Mouse (Mus musculus): Measurements from ENCODE around the gene Gm45799. TPM values are rescaled to one million over a fixed set of nuclear protein-coding genes. Genes with fewer than 3 reads are reported as not detected.

Gm45799 gene
- 16.1 and 51.9 TPM in 2 replicates for total RNA-seq (2014; rRNA removed)
- polyA plus RNA-seq (2015; fragmentation: Nextera tagmentation; extraction: Ambion mirVana) = 25.1 and 33.3 TPM in 2 replicates

GRCm38 (mm10) chr7:105640233-105640893 lies at the start of gene Gm45799, which contains the start of gene Arfip2:
Gene Gm45799 (plus strand): TSS chr7:105640552.
Gene Arfip2 (minus strand): TSS chr7:105640416.
- ATAC-seq (peak; percentile 96), DNase-seq (ENCODE audit: low spot score) (peak; percentile 99)
- no peaks in the 10 kb centered on the region for H3K27me3 ChIP-seq (ENCODE audit: insufficient read depth, low read length)
- H3K36me3 ChIP-seq (ENCODE audit: insufficient read depth, low read length) = peaks cover 25% of the 10 kb centered on the region
- H3K9me3 ChIP-seq (ENCODE audit: low read length) = no peaks in the 10 kb centered on the region
- 0 out of 2 replicates have a peak, but pooled peaks cover 7% of the 10 kb centered on the region for H3K4me1 ChIP-seq (ENCODE audit: insufficient read depth, low read length)
- no peak for TF ChIP-seq CTCF (IDR thresholded peaks at IDR 0.05; ENCODE audit: low read depth)
- peak within 1 kb of the TSS; percentile 70 for H3K9ac ChIP-seq (replicated peaks; ENCODE audit: low read length)
- peak within 1 kb of the TSS; percentile 56 for H3K4me3 ChIP-seq (ENCODE audit: low read length)
- peak within 1 kb of the TSS; percentile 99 for H3K4me2 ChIP-seq (ENCODE audit: low read depth, low read length)
- WGBS = 1% methylated on average over 45 of the region's 45 CpGs
- H3K27ac ChIP-seq = peak within 1 kb of the TSS; percentile 89

- no peak overlapping the region for H3K27ac ChIP-seq
- 35% methylated on average over 9 of the region's 9 CpGs for WGBS
- no peaks in the 10 kb centered on the region for H3K9me3 ChIP-seq (ENCODE audit: low read length)
- H3K4me3 ChIP-seq (ENCODE audit: low read length) = no peak overlapping the region
- TF ChIP-seq CTCF (IDR thresholded peaks at IDR 0.05; ENCODE audit: low read depth) = peak; percentile 79
- no peaks in the 10 kb centered on the region for H3K36me3 ChIP-seq (ENCODE audit: insufficient read depth, low read length)
- H3K4me2 ChIP-seq (ENCODE audit: low read depth, low read length) = no peak overlapping the region
- H3K4me1 ChIP-seq (ENCODE audit: insufficient read depth, low read length) = no peaks in the 10 kb centered on the region
- H3K9ac ChIP-seq (replicated peaks; ENCODE audit: low read length) = no peak overlapping the region
- ATAC-seq (peak; percentile 67), DNase-seq (ENCODE audit: low spot score) (peak; percentile 69)
- H3K27me3 ChIP-seq (ENCODE audit: insufficient read depth, low read length) = no peaks in the 10 kb centered on the region
Observed at GRCm38 (mm10) chr7:105602860-105603623, 37.3 kb upstream of the Gm45799 start.

- Histone ChIP-seq H3K4me3 (ENCODE audit: low read length) (no peak overlapping the region), H3K27ac (no peak overlapping the region), H3K27me3 (ENCODE audit: insufficient read depth, low read length) (no peaks in the 10 kb centered on the region), H3K4me1 (ENCODE audit: insufficient read depth, low read length) (no peaks in the 10 kb centered on the region), H3K4me2 (ENCODE audit: low read depth, low read length) (no peak overlapping the region), H3K9me3 (ENCODE audit: low read length) (no peaks in the 10 kb centered on the region), H3K9ac (replicated peaks; ENCODE audit: low read length) (no peak overlapping the region), H3K36me3 (ENCODE audit: insufficient read depth, low read length) (peaks cover 36% of the 10 kb centered on the region)
- WGBS = 89% methylated on average over 3 of the region's 3 CpGs
- ATAC-seq = no peak
- TF ChIP-seq CTCF (IDR thresholded peaks at IDR 0.05; ENCODE audit: low read depth) = no peak
- no peak for DNase-seq (ENCODE audit: low spot score)
Observed at GRCm38 (mm10) chr7:105608467-105608866, 31.9 kb upstream of the Gm45799 start.

- no peak for ATAC-seq
- H3K27ac ChIP-seq = no peak overlapping the region
- no peaks in the 10 kb centered on the region for H3K27me3 ChIP-seq (ENCODE audit: insufficient read depth, low read length)
- 97% methylated on average over 1 of the region's 1 CpGs for WGBS
- H3K9ac ChIP-seq (replicated peaks; ENCODE audit: low read length) = no peak overlapping the region
- no peaks in the 10 kb centered on the region for H3K9me3 ChIP-seq (ENCODE audit: low read length)
- DNase-seq (ENCODE audit: low spot score) = no peak
- H3K36me3 ChIP-seq (ENCODE audit: insufficient read depth, low read length) = peaks cover 68% of the 10 kb centered on the region
- no peak overlapping the region for H3K4me3 ChIP-seq (ENCODE audit: low read length)
- no peaks in the 10 kb centered on the region for H3K4me1 ChIP-seq (ENCODE audit: insufficient read depth, low read length)
- no peak overlapping the region for H3K4me2 ChIP-seq (ENCODE audit: low read depth, low read length)
- no peak for TF ChIP-seq CTCF (IDR thresholded peaks at IDR 0.05; ENCODE audit: low read depth)
Observed at GRCm38 (mm10) chr7:105611767-105612166, 28.6 kb upstream of the Gm45799 start.

- no peak for TF ChIP-seq CTCF (IDR thresholded peaks at IDR 0.05; ENCODE audit: low read depth)
- Histone ChIP-seq H3K4me2 (ENCODE audit: low read depth, low read length) (no peak overlapping the region), H3K9me3 (ENCODE audit: low read length) (no peaks in the 10 kb centered on the region), H3K9ac (replicated peaks; ENCODE audit: low read length) (no peak overlapping the region), H3K4me1 (ENCODE audit: insufficient read depth, low read length) (no peaks in the 10 kb centered on the region), H3K27me3 (ENCODE audit: insufficient read depth, low read length) (no peaks in the 10 kb centered on the region), H3K27ac (no peak overlapping the region), H3K36me3 (ENCODE audit: insufficient read depth, low read length) (peaks cover 94% of the 10 kb centered on the region), H3K4me3 (ENCODE audit: low read length) (no peak overlapping the region)
- WGBS = 100% methylated on average over 1 of the region's 1 CpGs
- no peak for ATAC-seq
- no peak for DNase-seq (ENCODE audit: low spot score)
Observed at GRCm38 (mm10) chr7:105614400-105614799, 26.0 kb upstream of the Gm45799 start.

GRCm38 (mm10) chr7:105615720-105616119 lies 24.6 kb upstream of the Gm45799 start:
- Histone ChIP-seq H3K4me3 (ENCODE audit: low read length) (no peak overlapping the region), H3K27ac (no peak overlapping the region), H3K27me3 (ENCODE audit: insufficient read depth, low read length) (no peaks in the 10 kb centered on the region), H3K9me3 (ENCODE audit: low read length) (no peaks in the 10 kb centered on the region), H3K36me3 (ENCODE audit: insufficient read depth, low read length) (peaks cover 99% of the 10 kb centered on the region), H3K4me2 (ENCODE audit: low read depth, low read length) (no peak overlapping the region), H3K9ac (replicated peaks; ENCODE audit: low read length) (no peak overlapping the region), H3K4me1 (ENCODE audit: insufficient read depth, low read length) (no peaks in the 10 kb centered on the region)
- no peak for TF ChIP-seq CTCF (IDR thresholded peaks at IDR 0.05; ENCODE audit: low read depth)
- ATAC-seq = no peak
- no peak for DNase-seq (ENCODE audit: low spot score)
- 81% methylated on average over 1 of the region's 1 CpGs for whole genome bisulfite sequencing

Data from hindbrain, postnatal 0 days (tissue).